Mouse (Mus musculus): ENCODE measurements around the gene Ksr1. TPM values are rescaled to one million over a fixed set of nuclear protein-coding genes. Genes with fewer than 3 reads are reported as not detected.

The Ksr1 gene
- polyA plus RNA-seq, 1 experiment from 2014 or later, result 10.8 TPM

DNA sequence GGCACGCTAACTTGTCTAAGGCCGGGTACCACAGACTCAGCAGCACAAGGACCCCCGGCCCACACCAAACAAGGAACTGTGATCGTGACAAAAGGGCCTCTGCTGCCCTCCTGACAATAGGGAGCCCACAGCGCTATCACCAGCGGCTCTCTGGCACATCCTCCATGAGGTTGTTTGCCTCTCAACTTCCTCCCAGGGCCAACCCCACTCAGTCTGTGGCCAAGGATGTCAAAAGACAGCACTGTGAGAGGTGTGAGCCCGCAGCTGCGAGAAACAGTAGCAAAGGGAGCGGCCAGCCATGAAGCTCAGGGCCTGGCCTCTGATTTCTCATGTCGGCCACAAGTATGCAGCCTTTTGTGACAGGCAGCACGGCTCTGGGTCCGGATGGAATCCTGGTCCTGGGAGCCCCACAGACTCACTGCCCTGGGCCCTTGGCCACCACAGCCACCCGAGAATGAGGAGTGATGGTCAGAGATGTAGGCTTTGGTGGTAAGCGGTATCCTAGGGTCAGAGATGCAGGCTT is 104.2 kb downstream of the Ksr1 start:
- Histone ChIP-seq H3K27ac (replicated peaks; ENCODE audit: low read depth, low read length) (no peak overlapping the region), H3K4me1 (ENCODE audit: control insufficient read depth, insufficient read depth, low read length) (peaks cover 6% of the 10 kb centered on the region), H3K9ac (ENCODE audit: low read depth, low read length) (no peak overlapping the region), H3K9me3 (ENCODE audit: control insufficient read depth, low read length) (no peaks in the 10 kb centered on the region), H3K4me2 (ENCODE audit: low read depth, low read length) (no peak overlapping the region), H3K4me3 (ENCODE audit: low read depth, low read length) (no peak overlapping the region), H3K36me3 (ENCODE audit: control insufficient read depth, insufficient read depth, low read length) (peaks cover 29% of the 10 kb centered on the region), H3K27me3 (replicated peaks; ENCODE audit: control insufficient read depth, insufficient read depth, low read length) (no peaks in the 10 kb centered on the region)
- WGBS, result 80% methylated on average over 13 of the region's 14 CpGs
- DNase-seq (ENCODE audit: low spot score), result no peak
- ATAC-seq (ENCODE audit: low read depth), result no peak

DNA sequence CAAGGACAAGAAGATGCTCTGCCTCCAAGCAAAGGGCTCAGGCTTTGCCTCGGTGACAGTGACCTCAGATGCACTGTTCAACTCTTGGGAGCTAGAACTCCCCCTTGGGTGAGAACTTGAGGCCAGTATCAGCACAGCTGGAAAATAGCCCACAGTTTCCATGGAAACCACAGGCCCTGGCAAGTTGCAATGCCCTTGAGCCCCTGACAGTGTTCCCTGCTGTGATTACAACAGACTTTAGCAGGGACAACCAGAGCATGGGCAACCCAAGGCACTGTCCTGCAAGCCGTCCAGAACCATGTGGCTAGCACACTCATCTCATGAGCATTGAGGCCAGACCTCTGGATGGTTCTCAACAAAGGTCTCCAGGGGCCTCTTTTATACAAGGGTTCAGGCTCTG is 106.7 kb downstream of the Ksr1 start:
- no peak overlapping the region for H3K9ac ChIP-seq (ENCODE audit: low read depth, low read length)
- no peaks in the 10 kb centered on the region for H3K4me1 ChIP-seq (ENCODE audit: control insufficient read depth, insufficient read depth, low read length)
- H3K4me3 ChIP-seq (ENCODE audit: low read depth, low read length), result no peak overlapping the region
- no peaks in the 10 kb centered on the region for H3K9me3 ChIP-seq (ENCODE audit: control insufficient read depth, low read length)
- peak; percentile 31 for DNase-seq (ENCODE audit: low spot score)
- no peak overlapping the region for H3K4me2 ChIP-seq (ENCODE audit: low read depth, low read length)
- ATAC-seq (ENCODE audit: low read depth), result no peak
- H3K36me3 ChIP-seq (ENCODE audit: control insufficient read depth, insufficient read depth, low read length), result peaks cover 24% of the 10 kb centered on the region
- H3K27me3 ChIP-seq (replicated peaks; ENCODE audit: control insufficient read depth, insufficient read depth, low read length), result no peaks in the 10 kb centered on the region
- WGBS, result 51% methylated on average over 2 of the region's 2 CpGs
- H3K27ac ChIP-seq (replicated peaks; ENCODE audit: low read depth, low read length), result no peak overlapping the region

DNA sequence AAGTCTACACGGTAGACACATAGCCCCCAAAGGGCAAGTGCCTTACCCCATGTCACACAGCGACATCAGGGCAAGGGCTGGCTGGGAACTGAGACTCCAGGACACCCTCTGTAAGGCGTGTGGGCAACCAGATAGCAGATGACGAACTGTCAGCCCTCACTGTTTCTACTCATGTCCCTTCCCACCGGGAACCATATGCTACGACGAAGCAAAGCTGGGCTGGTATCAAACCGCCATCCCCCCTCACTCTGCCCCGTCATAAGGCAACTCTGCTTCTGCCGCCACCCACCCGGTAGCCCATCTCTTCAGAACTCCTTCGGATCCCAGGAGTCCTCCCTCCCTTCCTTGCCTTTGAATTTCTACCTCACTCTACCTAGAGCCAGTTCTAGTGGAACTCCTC is 108.7 kb downstream of the Ksr1 start:
- Histone ChIP-seq H3K4me1 (ENCODE audit: control insufficient read depth, insufficient read depth, low read length) (no peaks in the 10 kb centered on the region), H3K9ac (ENCODE audit: low read depth, low read length) (no peak overlapping the region), H3K4me3 (ENCODE audit: low read depth, low read length) (no peak overlapping the region), H3K4me2 (ENCODE audit: low read depth, low read length) (no peak overlapping the region), H3K9me3 (ENCODE audit: control insufficient read depth, low read length) (no peaks in the 10 kb centered on the region), H3K27me3 (replicated peaks; ENCODE audit: control insufficient read depth, insufficient read depth, low read length) (no peaks in the 10 kb centered on the region), H3K36me3 (ENCODE audit: control insufficient read depth, insufficient read depth, low read length) (peaks cover 20% of the 10 kb centered on the region), H3K27ac (replicated peaks; ENCODE audit: low read depth, low read length) (no peak overlapping the region)
- 83% methylated on average over 12 of the region's 12 CpGs for WGBS
- DNase-seq (ENCODE audit: low spot score) (no peak), ATAC-seq (ENCODE audit: low read depth) (no peak)

DNA sequence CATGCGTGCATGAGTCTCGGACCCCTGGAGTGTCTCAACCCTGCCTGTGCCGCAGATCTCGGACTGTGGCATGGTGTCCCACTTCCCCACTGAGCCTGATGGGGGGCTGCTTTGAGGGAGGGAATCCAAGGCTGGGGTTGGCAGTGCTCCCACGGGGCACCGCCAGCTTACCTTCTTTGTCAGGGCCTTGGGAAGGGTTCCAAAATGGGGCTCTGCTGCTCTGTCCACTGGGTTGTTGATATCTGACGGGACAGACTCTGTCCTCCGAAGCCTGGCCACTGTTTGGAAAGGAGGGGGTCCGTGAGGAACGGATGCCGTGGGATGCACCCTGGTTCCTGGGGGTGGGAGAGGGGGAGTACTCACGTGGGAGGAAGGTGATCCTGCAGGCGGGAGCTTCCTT is 109.9 kb downstream of the Ksr1 start:
- Histone ChIP-seq H3K4me2 (ENCODE audit: low read depth, low read length) (no peak overlapping the region), H3K27me3 (replicated peaks; ENCODE audit: control insufficient read depth, insufficient read depth, low read length) (no peaks in the 10 kb centered on the region), H3K27ac (replicated peaks; ENCODE audit: low read depth, low read length) (no peak overlapping the region), H3K4me3 (ENCODE audit: low read depth, low read length) (no peak overlapping the region), H3K9ac (ENCODE audit: low read depth, low read length) (no peak overlapping the region), H3K4me1 (ENCODE audit: control insufficient read depth, insufficient read depth, low read length) (no peaks in the 10 kb centered on the region), H3K9me3 (ENCODE audit: control insufficient read depth, low read length) (no peaks in the 10 kb centered on the region), H3K36me3 (ENCODE audit: control insufficient read depth, insufficient read depth, low read length) (peaks cover 20% of the 10 kb centered on the region)
- DNase-seq (ENCODE audit: low spot score) (no peak), ATAC-seq (ENCODE audit: low read depth) (no peak)
- WGBS, result 85% methylated on average over 11 of the region's 13 CpGs

DNA sequence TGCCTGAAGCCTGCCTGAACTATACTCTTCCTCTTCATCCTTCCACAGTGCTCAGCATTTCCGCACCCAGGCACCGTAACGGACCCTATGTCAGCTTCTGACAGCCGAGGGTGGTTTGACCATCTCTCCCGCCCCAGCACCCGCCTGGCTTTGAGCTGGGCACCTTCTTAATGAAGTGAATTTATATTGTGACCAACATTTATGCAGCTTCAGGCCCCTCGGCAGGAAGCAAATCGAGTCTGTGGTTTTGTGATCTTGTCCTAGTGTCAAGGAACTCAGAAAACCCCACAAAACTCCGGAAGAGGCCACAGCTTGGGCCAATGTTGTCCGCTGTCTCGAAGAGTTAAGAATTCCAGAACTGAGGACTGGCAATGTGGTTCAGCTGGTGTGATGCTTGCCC is 112.6 kb downstream of the Ksr1 start:
- 81% methylated on average over 11 of the region's 11 CpGs for WGBS
- Histone ChIP-seq H3K4me3 (ENCODE audit: low read depth, low read length) (no peak overlapping the region), H3K4me2 (ENCODE audit: low read depth, low read length) (no peak overlapping the region), H3K27ac (replicated peaks; ENCODE audit: low read depth, low read length) (no peak overlapping the region), H3K9me3 (ENCODE audit: control insufficient read depth, low read length) (no peaks in the 10 kb centered on the region), H3K4me1 (ENCODE audit: control insufficient read depth, insufficient read depth, low read length) (no peaks in the 10 kb centered on the region; the same call in 1 of the 2 replicates), H3K27me3 (replicated peaks; ENCODE audit: control insufficient read depth, insufficient read depth, low read length) (no peaks in the 10 kb centered on the region), H3K9ac (ENCODE audit: low read depth, low read length) (no peak overlapping the region), H3K36me3 (ENCODE audit: control insufficient read depth, insufficient read depth, low read length) (peaks cover 20% of the 10 kb centered on the region; the same call in 1 of the 2 replicates)
- ATAC-seq (ENCODE audit: low read depth) (no peak), DNase-seq (ENCODE audit: low spot score) (no peak)

DNA sequence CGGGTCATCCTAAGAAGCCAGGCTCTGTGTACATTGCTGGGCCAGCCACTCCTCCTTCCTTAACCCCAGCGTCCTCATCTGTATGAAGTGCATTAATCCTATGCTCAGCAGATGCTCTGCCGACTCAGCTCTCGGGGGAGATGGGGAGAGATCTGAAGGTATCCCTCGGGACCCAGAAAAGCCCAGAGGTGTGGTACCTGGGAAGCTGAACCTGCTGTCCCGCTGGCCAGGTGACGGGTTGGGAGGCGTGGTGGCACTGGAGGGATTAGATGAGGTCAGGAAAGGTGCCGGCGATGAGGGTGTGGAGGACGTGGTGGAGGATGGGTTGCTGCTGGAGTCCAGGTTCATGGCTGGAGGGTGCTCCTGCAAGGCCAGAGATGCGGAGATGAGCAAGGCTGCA is 113.2 kb downstream of the Ksr1 start:
- peaks cover 24% of the 10 kb centered on the region; the same call in 1 of the 2 replicates for H3K36me3 ChIP-seq (ENCODE audit: control insufficient read depth, insufficient read depth, low read length)
- H3K4me3 ChIP-seq (ENCODE audit: low read depth, low read length), result no peak overlapping the region
- no peaks in the 10 kb centered on the region; the same call in 1 of the 2 replicates for H3K4me1 ChIP-seq (ENCODE audit: control insufficient read depth, insufficient read depth, low read length)
- DNase-seq (ENCODE audit: low spot score) (no peak), ATAC-seq (ENCODE audit: low read depth) (no peak)
- H3K4me2 ChIP-seq (ENCODE audit: low read depth, low read length), result no peak overlapping the region
- 83% methylated on average over 12 of the region's 12 CpGs for WGBS
- no peaks in the 10 kb centered on the region for H3K27me3 ChIP-seq (replicated peaks; ENCODE audit: control insufficient read depth, insufficient read depth, low read length)
- no peaks in the 10 kb centered on the region for H3K9me3 ChIP-seq (ENCODE audit: control insufficient read depth, low read length)
- no peak overlapping the region for H3K27ac ChIP-seq (replicated peaks; ENCODE audit: low read depth, low read length)
- no peak overlapping the region for H3K9ac ChIP-seq (ENCODE audit: low read depth, low read length)

DNA sequence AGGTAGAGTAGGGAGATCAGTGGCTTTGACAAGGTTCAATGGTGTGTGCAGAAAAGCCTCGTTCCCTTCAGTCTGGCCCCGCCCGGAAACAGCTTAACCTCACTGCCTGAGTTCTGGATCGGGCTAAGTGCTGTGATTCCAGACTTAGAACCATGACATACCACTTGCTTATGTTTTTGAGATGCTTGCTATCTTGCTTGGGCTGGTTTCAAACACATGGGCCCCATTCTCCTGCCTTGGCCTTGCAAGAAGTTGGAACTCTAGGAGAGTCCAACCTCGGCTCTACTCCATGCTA is 114.8 kb downstream of the Ksr1 start:
- Histone ChIP-seq H3K27me3 (replicated peaks; ENCODE audit: control insufficient read depth, insufficient read depth, low read length) (no peaks in the 10 kb centered on the region), H3K4me1 (ENCODE audit: control insufficient read depth, insufficient read depth, low read length) (no peaks in the 10 kb centered on the region; the same call in 1 of the 2 replicates), H3K36me3 (ENCODE audit: control insufficient read depth, insufficient read depth, low read length) (peaks cover 38% of the 10 kb centered on the region; the same call in 1 of the 2 replicates), H3K9me3 (ENCODE audit: control insufficient read depth, low read length) (no peaks in the 10 kb centered on the region), H3K27ac (replicated peaks; ENCODE audit: low read depth, low read length) (no peak overlapping the region), H3K9ac (ENCODE audit: low read depth, low read length) (no peak overlapping the region), H3K4me3 (ENCODE audit: low read depth, low read length) (no peak overlapping the region), H3K4me2 (ENCODE audit: low read depth, low read length) (no peak overlapping the region)
- DNase-seq (ENCODE audit: low spot score) (no peak), ATAC-seq (ENCODE audit: low read depth) (no peak)
- 68% methylated on average over 5 of the region's 5 CpGs for WGBS

DNA sequence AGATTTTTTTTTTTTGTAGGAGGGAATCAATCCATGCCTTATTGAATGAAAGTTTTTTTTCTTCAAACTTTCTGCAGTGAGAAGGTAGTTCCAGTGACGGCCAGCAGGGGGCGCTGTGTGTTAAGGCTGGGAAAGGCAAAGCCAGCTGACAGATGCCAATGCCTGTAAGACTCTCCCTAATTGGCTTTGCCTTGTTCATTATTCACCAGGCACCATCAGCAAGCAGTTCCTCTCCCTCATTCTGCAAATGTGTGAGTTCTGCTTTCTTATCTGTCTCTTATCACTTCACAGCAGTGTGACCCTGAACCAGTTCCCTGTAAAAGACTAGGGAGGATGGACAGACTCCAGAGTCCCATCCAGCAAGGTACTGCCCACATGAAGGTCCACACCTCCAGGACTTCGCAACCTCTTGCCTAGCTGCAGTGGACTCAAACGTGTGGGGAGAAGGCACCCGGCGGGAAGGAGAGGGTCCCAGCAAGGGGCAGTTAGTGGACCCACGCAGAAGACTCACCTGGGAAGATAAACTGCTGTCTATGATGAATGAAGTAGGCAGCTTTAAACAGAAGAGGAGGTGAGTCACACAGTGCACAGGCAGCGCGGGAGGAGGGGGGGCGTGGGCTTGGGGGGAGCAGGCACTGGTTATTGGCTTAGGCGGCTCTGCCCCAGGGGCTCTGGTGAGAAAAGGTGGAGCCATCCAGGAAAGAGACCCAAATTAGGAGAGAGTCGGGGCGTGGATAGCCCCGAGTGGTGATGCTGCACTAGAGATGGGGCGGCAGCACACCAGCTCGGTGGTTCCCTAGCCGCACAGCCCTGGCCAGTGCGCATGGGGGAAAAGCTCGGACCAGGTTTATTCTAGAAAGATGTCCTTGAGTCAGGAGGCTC is 115.4 kb downstream of the Ksr1 start:
- ATAC-seq (ENCODE audit: low read depth), result peak; percentile 35; the same call in 1 of the 2 replicates
- no peak overlapping the region for H3K4me3 ChIP-seq (ENCODE audit: low read depth, low read length)
- no peak overlapping the region for H3K27ac ChIP-seq (replicated peaks; ENCODE audit: low read depth, low read length)

More for the DNA sequence above, 115.4 kb downstream of the Ksr1 start:
- Histone ChIP-seq H3K36me3 (ENCODE audit: control insufficient read depth, insufficient read depth, low read length) (peaks cover 38% of the 10 kb centered on the region; the same call in 1 of the 2 replicates), H3K4me2 (ENCODE audit: low read depth, low read length) (no peak overlapping the region), H3K9ac (ENCODE audit: low read depth, low read length) (no peak overlapping the region), H3K27me3 (replicated peaks; ENCODE audit: control insufficient read depth, insufficient read depth, low read length) (no peaks in the 10 kb centered on the region), H3K4me1 (ENCODE audit: control insufficient read depth, insufficient read depth, low read length) (no peaks in the 10 kb centered on the region; the same call in 1 of the 2 replicates), H3K9me3 (ENCODE audit: control insufficient read depth, low read length) (no peaks in the 10 kb centered on the region)
- 48% methylated on average over 14 of the region's 19 CpGs for WGBS
- DNase-seq (ENCODE audit: low spot score), result peak; percentile 82

Data from embryonic facial prominence, embryonic 14.5 days (tissue).